Mouse (Mus musculus): ENCODE measurements at regions not wholly inside any gene's neighbourhood (a gene's known extent, or its start where the extent isn't known, plus 50 kb on each side); places are given as distances from the start of the nearest gene placed in this dataset.

DNA sequence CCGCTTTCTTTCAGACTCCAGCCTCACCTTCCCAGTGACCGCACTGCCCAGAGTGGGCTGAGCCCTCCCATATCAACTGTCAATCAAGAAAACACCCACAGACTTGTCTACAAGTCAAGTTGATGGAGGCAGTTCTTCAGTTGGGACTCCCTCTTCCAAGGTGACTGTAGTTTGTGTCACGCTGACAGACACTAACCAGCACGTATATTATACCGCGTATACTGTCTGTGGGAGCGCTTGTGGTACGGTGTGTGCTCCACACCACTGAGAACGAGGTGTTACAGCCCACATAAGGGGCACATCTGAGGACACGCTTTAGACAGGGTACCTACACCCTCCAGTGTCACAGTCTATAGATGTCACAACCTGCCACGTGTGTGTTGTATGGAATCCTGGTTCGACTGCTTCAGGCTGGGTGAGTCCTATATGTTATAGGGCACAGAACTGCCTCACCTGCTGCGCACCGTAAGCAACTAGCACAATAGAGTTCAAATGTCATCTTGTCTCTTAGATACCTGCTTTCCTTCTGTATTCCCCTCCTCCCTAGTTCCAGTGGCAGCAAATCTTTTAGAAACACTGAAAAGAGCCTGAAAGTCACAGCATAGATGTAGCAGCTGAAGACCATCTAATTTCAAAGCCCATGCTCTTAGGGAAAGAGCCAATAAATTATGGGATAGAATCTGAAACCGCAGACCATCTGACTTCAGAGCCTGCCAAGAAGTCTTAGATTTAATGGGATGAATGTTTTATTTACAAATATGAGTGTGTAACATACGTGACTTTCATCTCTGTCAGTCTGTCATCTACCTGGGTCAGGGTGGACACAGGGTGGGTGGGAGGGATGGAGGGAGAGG is 219.8 kb downstream of the Etnk1 start:
- Histone ChIP-seq H3K4me1 (ENCODE audit: control insufficient read depth in 1 of 2, insufficient read depth in 2 of 2) (no peaks in the 10 kb centered on the region), H3K4me3 (replicated peaks in 1 of 3; ENCODE audit: low read depth in 2 of 3, low read length in 2 of 3, poor library complexity in 1 of 3) (no peak overlapping the region), H3K4me2 (ENCODE audit: insufficient read depth, low read depth, poor library complexity, severe bottlenecking) (no peak overlapping the region), H3K9ac (ENCODE audit: insufficient read depth, low read depth) (no peak overlapping the region), H3K9me3 (replicated peaks; ENCODE audit: low read length) (no peaks in the 10 kb centered on the region), H3K36me3 (replicated peaks in 1 of 2; ENCODE audit: control insufficient read depth in 1 of 2, insufficient read depth in 1 of 2, low read length in 1 of 2) (no peaks in the 10 kb centered on the region), H3K79me2 (replicated peaks; ENCODE audit: control insufficient read depth, extremely low read depth, insufficient read depth, poor library complexity, severe bottlenecking) (no peaks in the 10 kb centered on the region), H3K27ac (ENCODE audit: insufficient read depth, low read depth) (no peak overlapping the region), H3K27me3 (replicated peaks) (no peaks in the 10 kb centered on the region)
- TF ChIP-seq JUND (conservative IDR thresholded peaks at IDR 0.05; ENCODE audit: low read depth, low read length) (no peak), HCFC1 (IDR thresholded peaks at IDR 0.05; ENCODE audit: low read depth, low read length) (no peak), RAD21 (IDR thresholded peaks at IDR 0.05; ENCODE audit: low read depth, low read length) (no peak), BHLHE40 (IDR thresholded peaks at IDR 0.05; ENCODE audit: low read depth, low read length) (no peak), ZKSCAN1 (IDR thresholded peaks at IDR 0.05; ENCODE audit: borderline replicate concordance, low read depth, low read length) (no peak), POLR2AphosphoS2 (IDR thresholded peaks at IDR 0.05; ENCODE audit: low read depth, low read length) (no peak), GABPA (IDR thresholded peaks at IDR 0.05; ENCODE audit: insufficient replicate concordance, low read depth, low read length) (no peak), EP300 (IDR thresholded peaks at IDR 0.05; ENCODE audit: low read length) (no peak), USF1 (IDR thresholded peaks at IDR 0.05; ENCODE audit: low read depth, low read length) (no peak), USF2 (conservative IDR thresholded peaks at IDR 0.05; ENCODE audit: low read depth, low read length) (no peak), ETS1 (conservative IDR thresholded peaks at IDR 0.05; ENCODE audit: low read depth, low read length) (no peak), TBP (conservative IDR thresholded peaks at IDR 0.05; ENCODE audit: low read depth, low read length) (no peak), JUN (IDR thresholded peaks at IDR 0.05; ENCODE audit: insufficient read depth, low read depth, low read length) (no peak), SIN3A (IDR thresholded peaks at IDR 0.05; ENCODE audit: low read length) (no peak), MXI1 (IDR thresholded peaks at IDR 0.05; ENCODE audit: low read depth, low read length) (no peak)
- dilution Hi-C loops (cut with MboI; ENCODE audit: extremely low pct_ligation_motif_present, extremely low pct_unique_long_range_greater_than_20kb, low sequenced_read_pairs), result no loop called here
- in situ Hi-C loops (cut with MboI; ENCODE audit: low pct_ligation_motif_present, low pct_unique_long_range_greater_than_20kb, low sequenced_read_pairs), result no loop called here
- no peak for DNase-seq (ENCODE audit: extremely low read depth)

DNA sequence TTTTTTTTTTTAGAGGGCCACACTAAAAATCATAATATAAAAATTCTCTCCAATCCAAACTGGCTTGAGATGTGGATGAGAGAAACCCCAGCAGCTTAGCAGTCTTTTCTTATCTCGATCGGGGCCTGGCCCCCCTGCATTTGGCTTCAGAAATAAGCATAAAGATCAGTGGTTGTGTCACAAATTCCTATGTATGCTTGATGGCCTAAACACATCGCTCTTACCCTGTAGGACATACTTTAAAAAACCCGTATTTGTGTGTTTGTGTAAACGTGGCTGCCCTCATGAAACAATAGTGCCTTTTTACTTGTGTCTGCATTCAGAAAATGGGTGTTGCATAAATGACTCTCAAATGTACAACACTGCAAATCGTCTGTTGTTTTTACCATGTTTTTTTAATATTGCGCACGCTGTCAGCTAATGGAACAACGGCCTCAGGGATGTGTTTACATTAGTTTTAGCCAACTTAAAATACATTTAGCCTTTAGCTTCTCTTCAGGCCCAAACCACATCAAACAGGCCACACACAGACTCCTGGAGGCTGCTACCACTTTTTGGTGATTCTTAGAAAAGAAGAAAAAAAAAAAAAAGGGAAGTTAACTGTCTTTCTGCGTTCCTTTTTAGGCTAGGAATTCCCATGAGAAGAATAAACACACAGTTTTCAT is 226.7 kb downstream of the Etnk1 start:
- dilution Hi-C loops (cut with MboI; ENCODE audit: extremely low pct_ligation_motif_present, extremely low pct_unique_long_range_greater_than_20kb, low sequenced_read_pairs) (no loop called here), in situ Hi-C loops (cut with MboI; ENCODE audit: low pct_ligation_motif_present, low pct_unique_long_range_greater_than_20kb, low sequenced_read_pairs) (no loop called here)
- Histone ChIP-seq H3K79me2 (replicated peaks; ENCODE audit: control insufficient read depth, extremely low read depth, insufficient read depth, poor library complexity, severe bottlenecking) (no peaks in the 10 kb centered on the region), H3K4me1 (ENCODE audit: control insufficient read depth in 1 of 2, insufficient read depth in 2 of 2) (peaks cover 3 to 15% of the 10 kb centered on the region in 2 experiments; a peak in 3 of 4 replicates), H3K9me3 (replicated peaks; ENCODE audit: low read length) (no peaks in the 10 kb centered on the region), H3K9ac (ENCODE audit: insufficient read depth, low read depth) (no peak overlapping the region), H3K27me3 (replicated peaks) (no peaks in the 10 kb centered on the region), H3K36me3 (replicated peaks in 1 of 2; ENCODE audit: control insufficient read depth in 1 of 2, insufficient read depth in 1 of 2, low read length in 1 of 2) (no peaks in the 10 kb centered on the region), H3K4me2 (ENCODE audit: insufficient read depth, low read depth, poor library complexity, severe bottlenecking) (no peak overlapping the region), H3K27ac (ENCODE audit: insufficient read depth, low read depth) (no peak overlapping the region), H3K4me3 (replicated peaks in 1 of 3; ENCODE audit: low read depth in 2 of 3, low read length in 2 of 3, poor library complexity in 1 of 3) (no peak overlapping the region)
- no peak for DNase-seq (ENCODE audit: extremely low read depth)
- TF ChIP-seq ZNF384 (IDR thresholded peaks at IDR 0.05; ENCODE audit: low read depth, low read length) (peak; percentile 85), CHD2 (IDR thresholded peaks at IDR 0.05; ENCODE audit: low read length) (no peak)

Data from CH12.LX (cell line).